Mouse (Mus musculus) CH12.LX (cell line): ENCODE data around the gene Srgap2. TPM values are rescaled to one million over a fixed set of nuclear protein-coding genes. Genes with fewer than 3 reads are reported as not detected.
"Not testable (repeated sequence)": the region's sequence is repeated elsewhere in the genome, so short reads cannot be mapped to it uniquely, and the experiment has no call there.

Source experiments
- DNase-seq: peaks from one replicate; pipeline ENCODE4 v3.0.0-alpha.2; 2013; ENCODE audit errors: extremely low read depth
- H3K27ac ChIP-seq: 2 replicates; pipeline ENCODE4 v1.5.1; 2012; ENCODE audit warnings: low read depth, mild to moderate bottlenecking, control low read depth, moderate library complexity; ENCODE audit not compliant: insufficient read depth
- H3K27me3 ChIP-seq: replicated peaks from 2 replicates; pipeline ENCODE3; 2012; ENCODE audit warnings: inconsistent platforms
- H3K36me3 ChIP-seq, 2 experiments: replicated peaks in 1 of 2; 2 replicates each; pipeline versions ENCODE3 to v1.6.1; 2012; ENCODE audit warnings: inconsistent platforms in 1 of 2, low read length in 1 of 2, mild to moderate bottlenecking in 1 of 2, mixed read lengths in 1 of 2, moderate library complexity in 1 of 2; ENCODE audit not compliant: control insufficient read depth in 1 of 2, insufficient read depth in 1 of 2
- H3K4me1 ChIP-seq, 2 experiments: 2 replicates each; pipeline ENCODE4 v1.6.1; 2012; ENCODE audit warnings: inconsistent platforms in 1 of 2, moderate library complexity in 1 of 2; ENCODE audit not compliant: insufficient read depth in 2 of 2, control insufficient read depth in 1 of 2
- H3K4me2 ChIP-seq: 2 replicates; pipeline ENCODE4 v1.6.1; 2012; ENCODE audit warnings: low read depth, mild to moderate bottlenecking, control low read depth; ENCODE audit not compliant: poor library complexity, insufficient read depth, severe bottlenecking
- H3K4me3 ChIP-seq, 3 experiments: fragments of 150-350 bp in 1 of 3; sonication (generic) in 1 of 3; replicated peaks in 1 of 3; 2 replicates each; pipeline versions ENCODE3 to v1.5.1; 2011 to 2012; ENCODE audit warnings: low read depth in 2 of 3, low read length in 2 of 3, mild to moderate bottlenecking in 2 of 3, moderate library complexity in 2 of 3, control low read depth in 1 of 3, improper control_type of control experiment in 1 of 3, inconsistent platforms in 1 of 3, mixed read lengths in 1 of 3; ENCODE audit not compliant: poor library complexity in 1 of 3
- H3K79me2 ChIP-seq: replicated peaks from 2 replicates; pipeline ENCODE4 v1.6.1; 2012; ENCODE audit warnings: mild to moderate bottlenecking, moderate library complexity; ENCODE audit not compliant: control insufficient read depth, poor library complexity, insufficient read depth, severe bottlenecking; ENCODE audit errors: extremely low read depth
- H3K9ac ChIP-seq: 2 replicates; pipeline ENCODE4 v1.6.1; 2012; ENCODE audit warnings: low read depth, mild to moderate bottlenecking, control low read depth, moderate library complexity; ENCODE audit not compliant: insufficient read depth
- H3K9me3 ChIP-seq: replicated peaks from 2 replicates; pipeline ENCODE3; 2012; ENCODE audit warnings: low read length, inconsistent platforms, mixed read lengths
- BHLHE40 ChIP-seq: IDR thresholded peaks from 2 replicates; pipeline ENCODE4 v1.6.1; 2011; ENCODE audit warnings: mild to moderate bottlenecking, low read depth, low read length, improper control_type of control experiment
- CHD2 ChIP-seq: IDR thresholded peaks from 2 replicates; pipeline ENCODE4 v1.6.1; 2011; ENCODE audit warnings: low read length, improper control_type of control experiment
- CTCF ChIP-seq, 2 experiments: IDR thresholded peaks in 1 of 2; conservative IDR thresholded peaks in 1 of 2; 2 replicates each; pipeline ENCODE4 v1.5.1; 2011 to 2012; ENCODE audit warnings: low read depth in 2 of 2, low read length in 2 of 2, improper control_type of control experiment in 1 of 2, inconsistent platforms in 1 of 2, mild to moderate bottlenecking in 1 of 2, moderate library complexity in 1 of 2
- E2F4 ChIP-seq: IDR thresholded peaks from 2 replicates; pipeline ENCODE4 v1.6.1; 2011; ENCODE audit warnings: low read depth, low read length, improper control_type of control experiment; ENCODE audit not compliant: insufficient replicate concordance
- ELF1 ChIP-seq: IDR thresholded peaks from 2 replicates; pipeline ENCODE4 v1.6.1; 2014; ENCODE audit warnings: low read depth, mild to moderate bottlenecking, inconsistent platforms, low read length, improper control_type of control experiment
- IRF4 ChIP-seq: IDR thresholded peaks from 2 replicates; pipeline ENCODE4 v1.6.1; 2014; ENCODE audit warnings: low read depth, mild to moderate bottlenecking, inconsistent platforms, low read length, improper control_type of control experiment
- JUND ChIP-seq: conservative IDR thresholded peaks from 2 replicates; pipeline ENCODE4 v1.6.1; 2011; ENCODE audit warnings: low read depth, low read length, improper control_type of control experiment
- KAT2A ChIP-seq: IDR thresholded peaks from 2 replicates; pipeline ENCODE4 v1.6.1; 2012; ENCODE audit warnings: low read length, improper control_type of control experiment, inconsistent platforms; ENCODE audit not compliant: insufficient replicate concordance
- MAFK ChIP-seq: IDR thresholded peaks from 2 replicates; pipeline ENCODE4 v1.6.1; 2011; ENCODE audit warnings: low read length, improper control_type of control experiment; ENCODE audit not compliant: insufficient replicate concordance
- MEF2A ChIP-seq: IDR thresholded peaks from 2 replicates; pipeline ENCODE4 v1.6.1; 2014; ENCODE audit warnings: low read depth, mild to moderate bottlenecking, inconsistent platforms, low read length, improper control_type of control experiment, borderline replicate concordance
- MXI1 ChIP-seq: IDR thresholded peaks from 2 replicates; pipeline ENCODE4 v1.6.1; 2011; ENCODE audit warnings: mild to moderate bottlenecking, low read depth, low read length, improper control_type of control experiment
- MYC ChIP-seq: IDR thresholded peaks from 2 replicates; pipeline ENCODE4 v1.6.1; 2011; ENCODE audit warnings: low read depth, mild to moderate bottlenecking, improper control_type of control experiment, low read length
- NELFE ChIP-seq: IDR thresholded peaks from 2 replicates; pipeline ENCODE4 v1.6.1; 2011; ENCODE audit warnings: low read depth, low read length, improper control_type of control experiment
- NRF1 ChIP-seq: IDR thresholded peaks from 2 replicates; pipeline ENCODE4 v1.6.1; 2014; ENCODE audit warnings: low read depth, mild to moderate bottlenecking, inconsistent platforms, low read length, improper control_type of control experiment, moderate library complexity
- POLR2AphosphoS2 ChIP-seq: IDR thresholded peaks from 2 replicates; pipeline ENCODE4 v1.6.1; 2011; ENCODE audit warnings: low read depth, low read length, improper control_type of control experiment
- RAD21 ChIP-seq: IDR thresholded peaks from 2 replicates; pipeline ENCODE4 v1.6.1; 2011; ENCODE audit warnings: low read depth, mild to moderate bottlenecking, low read length, improper control_type of control experiment, moderate library complexity
- RCOR1 ChIP-seq: conservative IDR thresholded peaks from 2 replicates; pipeline ENCODE4 v1.6.1; 2012; ENCODE audit warnings: low read depth, mild to moderate bottlenecking, inconsistent platforms, low read length, improper control_type of control experiment
- TCF12 ChIP-seq: IDR thresholded peaks from 2 replicates; pipeline ENCODE4 v1.6.1; 2014; ENCODE audit warnings: low read depth, mild to moderate bottlenecking, inconsistent platforms, low read length, improper control_type of control experiment
- UBTF ChIP-seq: IDR thresholded peaks from 2 replicates; pipeline ENCODE4 v1.6.1; 2012; ENCODE audit warnings: low read depth, mild to moderate bottlenecking, inconsistent platforms, low read length, improper control_type of control experiment, moderate library complexity
- ZKSCAN1 ChIP-seq: IDR thresholded peaks from 2 replicates; pipeline ENCODE4 v1.6.1; 2012; ENCODE audit warnings: low read depth, inconsistent platforms, low read length, improper control_type of control experiment, borderline replicate concordance
- dilution Hi-C: fragments of 300-500 bp; cut with MboI; formaldehyde crosslinking; loops from 2 replicates; pipeline ENCODE4 v1.14.3; 2020; ENCODE audit warnings: low sequenced_read_pairs; ENCODE audit not compliant: extremely low pct_unique_long_range_greater_than_20kb, extremely low pct_ligation_motif_present
- in situ Hi-C: fragments of 300-500 bp; cut with MboI; formaldehyde crosslinking; loops from 3 replicates; pipeline ENCODE4 v1.14.3; 2019; ENCODE audit warnings: low sequenced_read_pairs, low pct_ligation_motif_present, low pct_unique_long_range_greater_than_20kb, mixed read lengths
- polyA plus RNA-seq: library from polyadenylated mRNA; unstranded; fragments of >175 nt; gene quantifications from 2 replicates; pipeline ENCODE4 v1.2.1, GENCODE M21; 2012; ENCODE audit warnings: low read depth; ENCODE audit not compliant: insufficient read length
- total RNA-seq, 2 experiments: library from RNA; depleted of rRNA; stranded (reverse); fragments of 300-350 nt in 1 of 2; fragments of >200 nt in 1 of 2; gene quantifications; 2 replicates each; pipeline ENCODE4 v1.2.3; 2012 to 2014

The Srgap2 gene
- total and polyA plus RNA-seq, 3 experiments, result 9.7 to 28.1 (median 26.8) TPM

GRCm38 (mm10) chr1:131257288-131257687 lies 269.9 kb downstream of the Srgap2 start:
- no peaks in the 10 kb centered on the region for H3K79me2 ChIP-seq
- H3K36me3 ChIP-seq, result peaks cover 75 to 92% of the 10 kb centered on the region in 2 experiments
- TF ChIP-seq ZKSCAN1 (no peak), E2F4 (no peak), NRF1 (no peak), UBTF (no peak), MEF2A (no peak), KAT2A (no peak), CHD2 (no peak)
- no peak for DNase-seq
- H3K9me3 ChIP-seq, result no peaks in the 10 kb centered on the region
- H3K27me3 ChIP-seq, result no peaks in the 10 kb centered on the region
- H3K4me2 ChIP-seq, result no peak overlapping the region
- in situ Hi-C loops (loop anchor here (5.0 kb wide), 1 partner anchor 75 kb away; no protein-coding TSS in a partner anchor), dilution Hi-C loops (no loop called here)
- H3K9ac ChIP-seq, result no peak overlapping the region
- no peak overlapping the region for H3K4me3 ChIP-seq
- no peak overlapping the region for H3K27ac ChIP-seq
- H3K4me1 ChIP-seq, result peaks cover 0 to 30% of the 10 kb centered on the region in 2 experiments; a peak in 2 of 4 replicates

- in situ Hi-C loops, H3K4me3 ChIP-seq, DNase-seq, dilution Hi-C loops, H3K9me3 ChIP-seq, H3K27me3 ChIP-seq, H3K4me2 ChIP-seq, H3K9ac ChIP-seq, H3K27ac ChIP-seq, H3K79me2 ChIP-seq: not testable (repeated sequence)
- H3K4me1 ChIP-seq, result peaks cover 0 to 15% of the 10 kb centered on the region in 2 experiments; a peak in 2 of 4 replicates
- peaks cover 37 to 48% of the 10 kb centered on the region in 2 experiments for H3K36me3 ChIP-seq
Observed at GRCm38 (mm10) chr1:131252516-131253250, 274.5 kb downstream of the Srgap2 start.

GRCm38 (mm10) chr1:131246433-131247395 lies 280.4 kb downstream of the Srgap2 start:
- no peaks in the 10 kb centered on the region for H3K36me3 ChIP-seq
- peaks cover 31% of the 10 kb centered on the region for H3K27me3 ChIP-seq
- no peak overlapping the region for H3K27ac ChIP-seq
- no peak for DNase-seq
- H3K9me3 ChIP-seq, result peaks cover 2% of the 10 kb centered on the region
- peaks cover 4 to 17% of the 10 kb centered on the region in 2 experiments for H3K4me1 ChIP-seq
- dilution Hi-C loops, result no loop called here
- H3K79me2 ChIP-seq, result no peaks in the 10 kb centered on the region
- in situ Hi-C loops, result no loop called here
- H3K4me2 ChIP-seq, result no peak overlapping the region
- no peak overlapping the region for H3K4me3 ChIP-seq
- H3K9ac ChIP-seq, result no peak overlapping the region
- TF ChIP-seq MYC, result no peak
- peak; percentile 51 to 76; a peak in 3 of 4 replicates for TF ChIP-seq CTCF (conservative IDR thresholded peaks at IDR 0.05 in 1 of 2, IDR thresholded peaks at IDR 0.05 in 1 of 2; ENCODE audit: low read depth in 2 of 2, low read length in 2 of 2)
- no peak for TF ChIP-seq ZKSCAN1
- TF ChIP-seq MXI1, result no peak
- TF ChIP-seq MEF2A, result peak; percentile 60; the same call in 1 of the 2 replicates
- TF ChIP-seq TCF12, result no peak
- TF ChIP-seq NRF1, result no peak
- no peak for TF ChIP-seq POLR2AphosphoS2
- no peak for TF ChIP-seq UBTF
- no peak for TF ChIP-seq JUND
- TF ChIP-seq ELF1, result no peak
- TF ChIP-seq MAFK, result no peak
- TF ChIP-seq NELFE, result no peak
- TF ChIP-seq BHLHE40, result no peak
- TF ChIP-seq RCOR1, result no peak
- peak; percentile 64 for TF ChIP-seq RAD21
- TF ChIP-seq IRF4, result peak; percentile 50; the same call in 1 of the 2 replicates
